Mouse (Mus musculus): ENCODE measurements at regions not wholly inside any gene's neighbourhood (a gene's known extent, or its start where the extent isn't known, plus 50 kb on each side); places are given as distances from the start of the nearest gene placed in this dataset.
"Not testable (repeated sequence)": the region's sequence is repeated elsewhere in the genome, so short reads cannot be mapped to it uniquely, and the experiment has no call there.

DNA sequence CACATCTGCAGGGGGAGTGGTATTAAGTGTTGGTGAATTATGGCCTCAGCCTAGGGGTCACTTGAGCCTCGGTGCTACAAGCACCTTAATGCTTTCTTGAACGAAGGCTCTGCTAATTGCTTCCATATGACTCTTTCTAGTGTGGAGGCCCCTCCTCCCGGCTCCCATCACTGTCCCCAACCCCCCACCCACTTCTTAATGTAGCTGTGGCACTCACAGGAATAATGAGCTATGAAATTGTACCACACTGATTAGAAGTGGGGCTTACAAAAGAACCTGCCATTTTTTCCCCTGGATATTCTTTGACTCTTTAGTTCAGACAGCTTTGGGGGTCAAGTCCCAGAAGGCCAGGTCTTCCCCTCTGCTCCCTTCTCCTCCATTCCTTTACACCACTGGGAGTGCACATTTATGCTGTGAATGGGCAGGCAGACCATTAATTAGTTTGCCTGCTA, 468.6 kb downstream of the Ets1 start:
- WGBS, result 45% methylated on average over 3 of the region's 3 CpGs
- DNase-seq (ENCODE audit: low read depth, low spot score), result no peak

- no peak for DNase-seq (ENCODE audit: low read depth, low spot score)
- 88% methylated on average over 1 of the region's 1 CpGs for WGBS
Observed at GRCm38 (mm10) chr9:33123841-33124240, 487.8 kb downstream of the Ets1 start.

DNA sequence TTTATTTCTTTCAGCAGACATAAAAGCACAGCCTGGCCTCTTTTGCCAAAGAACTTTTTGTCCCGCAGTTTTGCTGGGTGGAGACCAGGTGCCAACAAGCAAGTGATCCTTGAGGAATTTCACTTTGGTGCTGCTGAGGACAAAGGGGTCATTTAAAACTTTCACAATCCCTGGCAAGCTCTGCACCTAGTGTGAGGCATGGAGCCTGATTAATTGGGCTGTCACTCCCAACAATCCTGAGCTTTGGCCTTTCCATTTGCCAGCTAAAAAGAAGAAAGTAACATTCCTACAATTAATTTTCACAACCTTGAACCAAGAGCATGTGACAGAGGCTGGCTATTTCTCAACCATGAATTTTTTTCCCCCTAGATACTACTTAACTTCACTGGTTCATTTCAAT, 516.2 kb downstream of the Ets1 start:
- no peak for DNase-seq (ENCODE audit: low read depth, low spot score)

DNA sequence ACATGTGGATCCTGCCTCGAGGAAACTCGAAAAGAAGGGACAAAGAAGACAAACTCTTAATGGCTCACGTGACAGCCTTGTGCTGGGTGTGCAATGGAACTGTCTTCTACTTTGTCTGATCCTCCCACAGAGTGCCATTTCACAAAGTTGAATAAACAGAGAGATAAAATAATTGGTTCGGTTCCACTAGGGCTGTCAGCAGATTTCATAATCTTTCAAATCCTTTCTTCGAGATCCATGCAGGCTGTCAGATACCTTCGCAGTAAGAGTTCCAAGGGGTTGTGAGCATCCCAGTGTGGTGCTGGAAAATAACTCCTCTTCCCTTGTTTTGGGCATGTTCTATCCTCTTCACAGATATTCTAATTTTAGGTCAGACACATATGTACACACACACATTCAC, 532.1 kb downstream of the Ets1 start:
- no peak for DNase-seq (ENCODE audit: low read depth, low spot score)
- 63% methylated on average over 6 of the region's 6 CpGs for WGBS

More for the DNA sequence above, 516.2 kb downstream of the Ets1 start:
- WGBS, result 35% methylated on average over 1 of the region's 1 CpGs

DNA sequence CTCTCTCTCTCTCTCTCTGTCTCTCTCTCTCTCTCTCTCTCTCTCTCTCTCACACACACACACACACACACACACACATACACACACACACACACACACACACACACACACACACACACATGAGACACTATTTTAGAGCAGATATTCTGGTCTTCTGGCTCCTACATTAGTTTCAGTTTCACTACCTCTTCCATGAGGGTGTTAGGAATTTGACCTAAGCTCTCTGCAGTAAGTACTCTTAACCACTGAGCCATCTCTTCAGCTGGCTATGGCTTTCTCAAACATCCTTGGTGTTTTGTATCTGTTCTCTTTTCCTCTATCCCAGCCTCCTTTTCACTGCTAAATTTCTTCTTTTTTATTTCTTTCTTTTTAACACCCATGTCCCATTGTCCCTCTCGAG, 533.1 kb downstream of the Ets1 start:
- WGBS, result 80% methylated on average over 1 of the region's 1 CpGs
- not testable (repeated sequence) for DNase-seq (ENCODE audit: low read depth, low spot score)

GRCm38 (mm10) chr9:33180066-33180465, 544.0 kb downstream of the Ets1 start:
- no peak for DNase-seq (ENCODE audit: low read depth, low spot score)

DNA sequence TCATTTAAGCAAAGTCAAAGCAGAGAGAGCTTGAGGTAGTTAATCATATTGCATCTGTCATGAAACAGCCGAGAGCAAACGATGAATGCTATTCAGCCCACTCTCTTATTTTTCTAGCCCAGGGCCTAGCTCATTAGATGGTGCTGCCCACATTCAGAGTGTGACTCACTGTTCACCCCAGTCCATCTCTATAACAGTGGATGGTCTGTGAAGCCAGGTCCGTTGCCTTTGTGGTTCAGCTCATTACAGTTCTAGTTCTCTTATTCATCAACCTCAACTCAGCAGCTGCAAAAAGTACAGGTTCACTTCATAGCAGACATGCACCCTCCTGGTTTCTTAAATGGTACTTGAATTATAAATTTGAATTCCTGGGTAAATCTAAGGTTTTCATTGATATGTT, 551.2 kb downstream of the Ets1 start:
- WGBS, result 80% methylated on average over 3 of the region's 3 CpGs
- DNase-seq (ENCODE audit: low read depth, low spot score), result no peak

DNA sequence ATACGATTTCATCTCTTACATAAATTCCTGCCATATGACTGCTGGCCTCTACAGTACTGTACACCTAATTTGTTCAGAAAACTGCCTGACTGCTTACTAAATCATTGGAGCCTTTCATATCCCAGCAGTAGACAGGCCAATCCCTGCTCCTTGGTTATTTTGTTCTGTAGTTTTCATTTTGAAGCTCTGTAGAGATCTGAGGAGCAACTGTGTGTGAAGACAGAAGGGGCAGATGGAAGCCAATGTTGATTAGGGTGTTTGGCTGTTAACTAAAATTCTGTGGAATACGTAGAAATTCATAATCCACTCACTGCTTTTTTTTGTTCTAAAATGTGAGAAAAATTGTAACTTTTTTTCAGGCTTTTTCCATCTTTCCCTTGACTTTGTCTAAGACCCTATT, 573.1 kb downstream of the Ets1 start:
- DNase-seq (ENCODE audit: low read depth, low spot score), result no peak
- 82% methylated on average over 2 of the region's 2 CpGs for WGBS

DNA sequence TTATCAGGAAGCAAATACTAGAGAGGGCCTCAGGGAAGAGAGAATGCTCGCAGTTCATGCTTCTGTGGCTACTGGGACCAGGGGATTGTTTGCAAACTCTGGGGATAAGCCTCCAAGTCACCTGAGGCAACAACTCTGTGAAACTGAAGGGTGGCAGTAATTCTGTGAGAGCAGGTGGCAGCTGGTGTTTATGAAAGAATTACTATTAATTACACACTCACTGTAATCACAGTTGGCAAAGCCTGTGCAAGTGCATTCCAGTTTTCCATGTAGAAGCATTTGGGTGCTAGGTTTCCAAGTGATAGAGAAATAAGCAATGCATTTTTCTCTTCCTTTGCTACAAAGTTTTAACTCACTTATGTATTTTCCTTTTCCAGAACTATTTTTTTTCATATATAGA, 578.5 kb downstream of the Ets1 start:
- DNase-seq (ENCODE audit: low read depth, low spot score), result no peak
- 44% methylated on average over 1 of the region's 1 CpGs for WGBS

- no peak for DNase-seq (ENCODE audit: low read depth, low spot score)
- 80% methylated on average over 4 of the region's 4 CpGs for WGBS
Observed at GRCm38 (mm10) chr9:33220981-33221380, 585.0 kb downstream of the Ets1 start.

DNA sequence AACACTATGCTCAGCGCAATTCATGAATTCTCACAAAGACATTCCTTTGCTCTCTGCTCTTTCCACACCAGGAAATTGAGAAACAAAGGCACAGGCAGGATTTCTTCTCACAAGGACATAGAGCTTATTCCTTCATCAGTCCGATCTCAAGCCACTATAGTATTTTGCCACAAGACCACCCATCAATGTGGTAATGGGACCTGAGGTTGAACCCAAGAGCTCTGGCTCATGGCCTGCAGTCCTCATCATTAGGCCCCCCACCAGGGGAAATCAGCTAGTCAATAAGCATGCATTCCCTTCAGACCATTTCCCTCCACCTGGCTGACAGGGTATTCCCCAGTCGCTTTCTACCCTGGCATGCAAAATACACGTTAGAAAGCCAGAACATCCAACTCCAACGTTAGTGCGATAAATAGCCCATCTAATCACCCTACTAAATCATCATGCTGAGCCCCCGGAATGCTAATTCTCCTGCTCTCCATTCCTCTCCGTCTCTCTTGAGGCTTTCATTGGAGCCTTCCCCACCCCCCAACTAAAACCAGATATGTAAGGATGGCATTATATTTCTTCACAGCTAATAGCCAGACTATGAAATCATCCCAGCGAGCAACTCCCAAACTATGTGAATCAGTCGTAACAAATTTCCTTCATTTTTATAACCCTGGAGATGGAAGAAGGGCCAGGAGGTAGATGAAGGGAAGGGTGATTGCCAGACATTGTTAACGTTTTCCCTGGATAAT, 586.2 kb downstream of the Ets1 start:
- no peak for DNase-seq (ENCODE audit: low read depth, low spot score)
- WGBS, result 72% methylated on average over 11 of the region's 11 CpGs

- WGBS, result 56% methylated on average over 9 of the region's 9 CpGs
- DNase-seq (ENCODE audit: low read depth, low spot score), result no peak
Observed at GRCm38 (mm10) chr9:33233699-33234131, 597.7 kb downstream of the Ets1 start.

GRCm38 (mm10) chr9:33238190-33238589, 602.2 kb downstream of the Ets1 start:
- 71% methylated on average over 2 of the region's 2 CpGs for WGBS

DNA sequence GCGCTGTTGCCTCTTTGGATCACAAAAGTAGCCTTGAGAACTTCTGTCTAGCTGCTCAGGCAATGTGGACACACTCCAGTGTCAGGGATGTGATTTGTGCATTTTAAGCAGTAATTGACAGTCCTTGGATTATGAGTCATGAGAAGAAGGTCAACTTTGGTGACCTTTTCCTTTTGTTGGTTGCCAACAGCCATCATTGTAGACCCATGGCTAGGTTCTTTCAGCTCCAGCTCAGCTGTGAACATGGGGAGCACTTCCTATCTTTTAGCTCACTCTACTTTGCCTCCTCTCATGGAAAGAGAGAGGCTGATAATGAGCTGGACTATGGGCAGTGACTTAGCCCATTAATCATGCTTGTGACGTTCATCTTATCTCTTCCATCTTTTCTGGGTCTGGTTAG, 602.8 kb downstream of the Ets1 start:
- WGBS, result 67% methylated on average over 2 of the region's 2 CpGs
- no peak for DNase-seq (ENCODE audit: low read depth, low spot score)

More at GRCm38 (mm10) chr9:33238190-33238589, 602.2 kb downstream of the Ets1 start:
- no peak for DNase-seq (ENCODE audit: low read depth, low spot score)

- WGBS, result 34% methylated on average over 1 of the region's 1 CpGs
- DNase-seq (ENCODE audit: low read depth, low spot score), result no peak
Observed at GRCm38 (mm10) chr9:33240506-33240905, 604.5 kb downstream of the Ets1 start.

- no peak for DNase-seq (ENCODE audit: low read depth, low spot score)
- WGBS, result 65% methylated on average over 3 of the region's 3 CpGs
Observed at GRCm38 (mm10) chr9:33240914-33241635, 605.1 kb downstream of the Ets1 start.

DNA sequence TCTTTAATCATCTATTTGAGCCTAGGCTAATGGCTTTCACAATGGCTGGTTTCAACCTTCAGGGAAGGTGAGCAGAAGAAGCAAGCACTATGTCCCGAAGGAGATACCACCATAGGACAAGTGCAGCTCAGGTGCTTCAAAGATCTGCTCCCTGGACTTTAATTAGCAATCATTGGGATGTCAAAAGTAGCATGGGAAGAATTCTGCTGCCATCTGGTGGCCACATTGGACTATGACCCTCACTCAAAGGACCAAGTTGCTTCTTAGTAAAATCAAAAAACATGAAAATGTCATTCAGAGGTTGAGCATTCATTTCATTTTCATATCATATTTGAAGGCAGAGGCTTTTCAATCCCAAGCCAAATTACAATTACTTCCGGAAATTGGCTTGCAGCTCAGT, 610.9 kb downstream of the Ets1 start:
- no peak for DNase-seq (ENCODE audit: low read depth, low spot score)
- 33% methylated on average over 2 of the region's 2 CpGs for WGBS

GRCm38 (mm10) chr9:33258241-33258640, 622.2 kb downstream of the Ets1 start:
- WGBS, result 71% methylated on average over 6 of the region's 6 CpGs
- no peak for DNase-seq (ENCODE audit: low read depth, low spot score)

GRCm38 (mm10) chr9:33260171-33260570, 624.1 kb downstream of the Ets1 start:
- 32% methylated on average over 4 of the region's 4 CpGs for WGBS
- no peak for DNase-seq (ENCODE audit: low read depth, low spot score)

DNA sequence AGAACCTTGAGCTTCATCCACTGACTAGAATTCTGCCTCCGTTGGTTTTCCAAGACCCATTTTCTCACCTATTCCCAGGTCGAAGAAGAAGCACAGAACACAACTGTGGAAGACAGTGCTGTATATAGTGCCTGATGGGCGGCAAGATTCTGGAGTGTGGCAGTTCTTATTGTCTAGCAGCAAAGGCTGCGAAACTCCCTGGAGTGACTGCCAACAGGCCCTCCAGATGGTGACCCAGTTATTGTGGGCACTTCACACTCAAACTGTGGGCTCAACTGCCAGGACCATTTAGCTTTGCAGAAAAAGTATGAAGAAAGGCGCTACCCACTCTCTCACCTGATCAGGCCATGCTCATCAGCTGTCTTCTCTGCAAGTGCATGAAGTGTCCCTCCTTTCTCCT, 653.4 kb downstream of the Ets1 start:
- no peak for DNase-seq (ENCODE audit: low read depth, low spot score)
- WGBS, result 83% methylated on average over 5 of the region's 5 CpGs

GRCm38 (mm10) chr9:33292116-33292515, 656.1 kb downstream of the Ets1 start:
- DNase-seq (ENCODE audit: low read depth, low spot score), result no peak

Data from large intestine, adult 2 months (tissue).